In genomic region chr2:166471257-166471753, GRCm38 (mm10) we compare ENCODE assay signal across 12 mouse cellular contexts.
DNase-seq lines count a peak whose midpoint lies in the region; ATAC-seq and TF ChIP-seq lines count a peak whose summit lies in the region.
"Had no signal": no experiment of that assay in that cellular context is flagged by ENCODE, and none has a peak within 500 bp of the region (broad histone marks: within the 10 kb centered on the region; RNA-seq: fewer than 3 reads in every experiment).

No protein-coding gene starts in this region.

- TF ChIP-seq CTCF in liver, adult 2 months (IDR thresholded peaks at IDR 0.05; ENCODE audit: low read depth, low read length), result no peak
- TF ChIP-seq CTCF in brain, embryonic 14.5 days (IDR thresholded peaks at IDR 0.05; ENCODE audit: borderline replicate concordance, extremely low read depth, insufficient read depth, insufficient read length), result no peak

- H3K36me3 ChIP-seq in liver, adult 2 months (ENCODE audit: control insufficient read depth, insufficient read depth, low read length), result no peaks in the 10 kb centered on the region
- H3K36me3 ChIP-seq in forebrain, embryonic 16.5 days (ENCODE audit: control insufficient read depth, insufficient read depth), result no peaks in the 10 kb centered on the region
- no peaks in the 10 kb centered on the region for H3K36me3 ChIP-seq in midbrain, embryonic 13.5 days
- H3K36me3 ChIP-seq: liver, embryonic 15.5 days had no signal

- H3K4me3 ChIP-seq in liver, adult 2 months (ENCODE audit: insufficient read depth, low read depth, low read length), result no peak overlapping the region
- H3K4me3 ChIP-seq in forebrain, embryonic 16.5 days (replicated peaks; ENCODE audit: low read length), result no peak overlapping the region
- no peak overlapping the region for H3K4me3 ChIP-seq in midbrain, embryonic 13.5 days (replicated peaks)
- H3K4me3 ChIP-seq: liver, embryonic 15.5 days had no signal

- ATAC-seq in forebrain, embryonic 16.5 days, result peak; percentile 80
- ATAC-seq in midbrain, embryonic 13.5 days, result peak; percentile 38; the same call in 1 of the 2 replicates

- 0 out of 2 replicates have a peak overlapping the region, but pooled peaks have one; percentile 3 for H3K27ac ChIP-seq in liver, adult 2 months (replicated peaks; ENCODE audit: insufficient read depth, low read depth, low read length)
- H3K27ac ChIP-seq in forebrain, embryonic 16.5 days (ENCODE audit: low read length), result peak overlapping the region; percentile 24; the same call in 1 of the 2 replicates
- H3K27ac ChIP-seq in midbrain, embryonic 13.5 days, result no peak overlapping the region; the same call in 1 of the 2 replicates
- H3K27ac ChIP-seq: liver, embryonic 15.5 days had no signal

- no peaks in the 10 kb centered on the region for H3K27me3 ChIP-seq in liver, adult 2 months (ENCODE audit: control insufficient read depth, insufficient read depth, low read length)
- H3K27me3 ChIP-seq in forebrain, embryonic 16.5 days (replicated peaks; ENCODE audit: control insufficient read depth, insufficient read depth, low read length), result peaks cover 2% of the 10 kb centered on the region; the same call in 1 of the 2 replicates
- H3K27me3 ChIP-seq in midbrain, embryonic 13.5 days, result peaks cover 7% of the 10 kb centered on the region; the same call in 1 of the 2 replicates
- H3K27me3 ChIP-seq: liver, embryonic 15.5 days had no signal

- H3K9me3 ChIP-seq in forebrain, embryonic 16.5 days (ENCODE audit: control insufficient read depth, low read length), result no peaks in the 10 kb centered on the region
- H3K9me3 ChIP-seq in midbrain, embryonic 13.5 days, result no peaks in the 10 kb centered on the region
- H3K9me3 ChIP-seq: liver, embryonic 15.5 days had no signal

- 0 out of 2 replicates have a peak, but pooled peaks cover 2% of the 10 kb centered on the region for H3K4me1 ChIP-seq in liver, adult 2 months (ENCODE audit: control insufficient read depth, insufficient read depth, low read length)
- H3K4me1 ChIP-seq in forebrain, embryonic 16.5 days (replicated peaks; ENCODE audit: control insufficient read depth, insufficient read depth, low read length), result peaks cover 14% of the 10 kb centered on the region
- H3K4me1 ChIP-seq in midbrain, embryonic 13.5 days (replicated peaks), result peaks cover 20% of the 10 kb centered on the region

- peak; percentile 7 for DNase-seq in liver, adult 2 months (ENCODE audit: extremely low read depth, low read depth, low spot score)
- DNase-seq in liver, result no peak
- peak; percentile 91 for DNase-seq in brain, embryonic 14.5 days (ENCODE audit: low read depth)
- DNase-seq in retina, embryonic 14.5 days (ENCODE audit: low spot score), result no peak
- no peak for DNase-seq in cerebellum, adult 9-10 months
- DNase-seq in spleen, adult 12 weeks (ENCODE audit: low spot score), result no peak
- DNase-seq: adrenal gland, postnatal 10 days; embryo, embryonic 11 days; kidney, postnatal 14 days had no signal

- H3K4me2 ChIP-seq in forebrain, embryonic 16.5 days (ENCODE audit: low read length), result no peak overlapping the region
- H3K4me2 ChIP-seq in midbrain, embryonic 13.5 days (replicated peaks), result no peak overlapping the region
- H3K4me2 ChIP-seq: liver, embryonic 15.5 days had no signal

- no peak for TF ChIP-seq POLR2A in liver, adult 2 months (IDR thresholded peaks at IDR 0.05; ENCODE audit: extremely low read depth, insufficient read depth, low read length)
- no peak for TF ChIP-seq POLR2A in brain, embryonic 14.5 days (IDR thresholded peaks at IDR 0.05; ENCODE audit: borderline replicate concordance, extremely low read depth, insufficient read depth, insufficient read length, poor library complexity, severe bottlenecking)

- H3K79me2 ChIP-seq in liver, adult 2 months (ENCODE audit: control insufficient read depth, insufficient read depth, low read length), result no peaks in the 10 kb centered on the region

- no peak overlapping the region for H3K9ac ChIP-seq in liver, adult 2 months (ENCODE audit: low read depth, low read length)
- H3K9ac ChIP-seq in forebrain, embryonic 16.5 days (replicated peaks; ENCODE audit: low read depth, low read length), result no peak overlapping the region
- H3K9ac ChIP-seq in midbrain, embryonic 13.5 days (replicated peaks), result no peak overlapping the region
- H3K9ac ChIP-seq: liver, embryonic 15.5 days had no signal

- 68% methylated on average over 6 of the region's 6 CpGs for WGBS in liver, adult 2 months
- 16% methylated on average over 6 of the region's 6 CpGs for WGBS in forebrain, embryonic 16.5 days
- 51% methylated on average over 6 of the region's 6 CpGs for WGBS in midbrain, embryonic 13.5 days

Comparison
In these comparisons a context has a peak if more than half of its experiments do, and no peak if none do; other contexts are left out.
1. DNase-seq: peak in liver, adult 2 months (single experiment) and brain, embryonic 14.5 days (single experiment); none in liver (single experiment), retina, embryonic 14.5 days (single experiment), cerebellum, adult 9-10 months (single experiment) and spleen, adult 12 weeks (single experiment).